Mouse (Mus musculus) left cerebral cortex, postnatal 25 days (tissue): Measurements from ENCODE around the gene E130114P18Rik. TPM values are rescaled to one million over a fixed set of nuclear protein-coding genes. Genes with fewer than 3 reads are reported as not detected.

Source experiments
- DNase-seq, 2 experiments: peaks; one replicate each; pipeline ENCODE4 v3.0.0; 2022; ENCODE audit warnings: low spot score in 2 of 2, mixed read lengths in 1 of 2
- intact Hi-C: fragments of 180-260 bp; cut with DNase I; formaldehyde crosslinking; loops from one replicate; pipeline ENCODE4 v1.15.1; 2025
- total RNA-seq, 2 experiments: library from RNA; stranded (reverse); gene quantifications; 2 replicates each; pipeline ENCODE4 v1.2.3; 2021

E130114P18Rik gene
- total RNA-seq, 2 experiments from 2014 or later = 6.0 to 6.5 TPM

- no peak for DNase-seq
- intact Hi-C loops = no loop called here
Observed at GRCm38 (mm10) chr4:97600875-97601835, 176.7 kb downstream of the E130114P18Rik start.

- intact Hi-C loops = no loop called here
- DNase-seq = no peak
Observed at GRCm38 (mm10) chr4:97597443-97597842, 180.4 kb downstream of the E130114P18Rik start.

- no peak for DNase-seq
- intact Hi-C loops = no loop called here
Observed at GRCm38 (mm10) chr4:97596348-97596747, 181.5 kb downstream of the E130114P18Rik start.

GRCm38 (mm10) chr4:97593869-97594268 is 184.0 kb downstream of the E130114P18Rik start:
- intact Hi-C loops = no loop called here

GRCm38 (mm10) chr4:97589790-97590189 is 188.1 kb downstream of the E130114P18Rik start:
- intact Hi-C loops = no loop called here
- no peak for DNase-seq

More at GRCm38 (mm10) chr4:97593869-97594268, 184.0 kb downstream of the E130114P18Rik start:
- DNase-seq = no peak

DNA sequence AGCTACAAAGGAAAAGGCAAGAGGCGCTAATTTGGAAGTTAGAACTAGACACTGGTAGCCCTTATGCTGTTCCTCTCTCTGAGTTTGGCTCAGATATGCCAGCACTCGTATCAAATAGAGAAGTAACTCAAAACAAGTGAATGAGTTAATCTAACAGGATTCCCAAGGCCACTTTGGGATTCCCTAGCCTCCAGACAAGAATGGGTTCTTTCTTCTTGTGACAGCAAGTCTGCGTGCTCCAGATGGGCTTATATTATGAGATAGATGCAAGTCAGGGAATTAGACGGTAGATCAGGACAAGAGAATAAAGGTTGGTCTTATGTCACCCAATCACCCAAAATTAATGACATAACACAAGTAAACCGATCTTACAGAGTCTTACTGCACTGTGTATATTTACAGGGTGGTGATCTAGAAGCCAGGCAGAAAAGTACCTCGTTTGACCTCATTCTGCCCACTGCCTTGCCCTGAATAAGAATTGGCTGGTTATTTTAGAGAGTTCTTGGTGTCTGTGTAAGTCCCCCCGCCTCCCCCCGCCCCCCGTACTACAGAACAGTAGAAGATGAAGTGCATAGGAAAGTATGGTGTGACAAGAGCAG is 190.4 kb downstream of the E130114P18Rik start:
- no peak for DNase-seq
- intact Hi-C loops = no loop called here

GRCm38 (mm10) chr4:97585170-97585569 is 192.7 kb downstream of the E130114P18Rik start:
- intact Hi-C loops = no loop called here
- DNase-seq = no peak

- no peak for DNase-seq
- intact Hi-C loops = loop anchor here (5.0 kb wide), 1 partner anchor 163 kb away; no protein-coding TSS in a partner anchor
Observed at GRCm38 (mm10) chr4:97584445-97585130, 193.3 kb downstream of the E130114P18Rik start.

GRCm38 (mm10) chr4:97582796-97583430 is 195.0 kb downstream of the E130114P18Rik start:
- intact Hi-C loops = loop anchor here (5.0 kb wide), 1 partner anchor 164 kb away; no protein-coding TSS in a partner anchor
- DNase-seq = peak in 1 of 2 experiments; percentile 18

DNA sequence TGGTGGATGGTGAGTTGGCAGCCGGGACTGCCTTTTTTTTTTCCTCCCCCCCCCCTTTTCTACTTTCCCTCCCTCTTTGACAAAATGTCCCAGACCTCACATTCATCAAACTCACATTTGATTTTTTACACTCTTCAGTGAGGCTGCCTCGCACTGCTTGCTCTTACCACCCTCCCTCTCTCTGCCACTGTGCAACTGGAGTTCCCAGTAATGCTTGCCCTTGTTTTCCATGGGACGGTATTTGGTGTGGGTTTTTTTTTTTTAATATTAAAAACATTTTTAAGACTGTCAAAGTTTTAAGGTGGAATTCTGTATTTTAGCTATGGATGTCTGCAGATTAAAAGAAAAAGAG is 195.8 kb downstream of the E130114P18Rik start:
- intact Hi-C loops = loop anchor here (5.0 kb wide), 1 partner anchor 165 kb away; no protein-coding TSS in a partner anchor
- DNase-seq = no peak

GRCm38 (mm10) chr4:97581314-97582063 is 196.4 kb downstream of the E130114P18Rik start:
- DNase-seq = no peak
- intact Hi-C loops = loop anchor here (5.0 kb wide), 1 partner anchor 166 kb away; no protein-coding TSS in a partner anchor

DNA sequence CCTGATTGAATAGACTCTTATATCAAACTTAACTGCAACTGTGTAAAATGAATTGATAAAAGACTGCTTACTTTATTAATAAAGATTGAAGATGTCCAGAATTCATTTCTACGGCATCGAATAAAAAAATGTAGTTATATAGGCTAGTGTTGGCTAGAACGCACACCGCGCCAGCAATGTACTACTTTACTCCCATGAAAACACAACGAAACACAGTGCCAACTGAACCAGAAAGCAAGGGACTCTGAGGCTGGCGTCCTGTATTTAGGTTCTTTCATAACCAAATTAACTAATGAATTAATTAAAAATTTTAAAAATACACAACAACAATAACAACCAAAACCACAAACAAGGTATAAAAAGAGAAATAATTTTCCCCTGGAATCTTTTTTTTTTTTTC is 197.0 kb downstream of the E130114P18Rik start:
- DNase-seq = no peak
- intact Hi-C loops = loop anchor here (5.0 kb wide), 1 partner anchor 166 kb away; no protein-coding TSS in a partner anchor

- intact Hi-C loops = no loop called here
- no peak for DNase-seq
Observed at GRCm38 (mm10) chr4:97578571-97579165, 199.2 kb downstream of the E130114P18Rik start.

DNA sequence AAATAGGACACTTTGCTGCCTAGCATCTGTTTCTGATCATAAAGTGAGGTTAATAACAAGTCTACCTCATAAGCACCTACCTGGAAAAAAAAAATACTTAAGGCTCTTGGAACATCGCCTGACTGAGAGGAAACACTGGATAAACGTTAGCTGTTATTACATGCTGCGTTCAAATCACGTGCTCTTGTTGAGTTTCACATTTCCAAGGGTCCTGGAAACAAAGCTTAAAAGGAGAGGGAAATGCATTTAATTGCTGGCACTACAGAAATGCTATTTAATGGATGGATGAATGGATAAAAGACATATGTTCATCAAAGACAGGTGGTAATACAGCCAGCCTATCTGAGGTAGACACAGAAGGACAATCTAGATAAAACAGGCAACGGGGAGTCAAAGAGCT is 200.4 kb downstream of the E130114P18Rik start:
- intact Hi-C loops = no loop called here
- no peak for DNase-seq

- DNase-seq = peak; percentile 54 to 76
Observed at GRCm38 (mm10) chr4:97575447-97575846, 202.4 kb downstream of the E130114P18Rik start.

DNA sequence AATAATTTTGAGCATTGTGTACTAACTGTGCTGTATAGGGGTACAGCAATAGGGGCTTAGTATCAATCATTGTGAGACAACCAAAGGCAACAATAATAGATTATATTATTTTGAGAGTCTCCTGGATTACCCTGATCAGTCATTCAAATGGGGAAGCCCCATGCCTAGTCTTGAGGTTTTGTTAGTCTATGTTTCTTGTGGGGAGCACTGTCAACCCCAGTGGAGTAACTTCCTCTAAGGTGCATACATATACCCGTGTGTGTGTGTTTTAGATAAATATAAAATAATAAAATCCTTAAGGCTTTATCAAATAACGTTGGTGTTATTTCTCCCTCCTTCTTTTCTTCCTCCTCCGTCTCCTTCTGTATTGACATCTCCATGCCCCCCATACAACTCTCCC is 208.6 kb downstream of the E130114P18Rik start:
- DNase-seq = no peak
- intact Hi-C loops = loop anchor here (10.0 kb wide), 1 partner anchor 755 kb away; no protein-coding TSS in a partner anchor

More at GRCm38 (mm10) chr4:97575447-97575846, 202.4 kb downstream of the E130114P18Rik start:
- intact Hi-C loops = no loop called here

DNA sequence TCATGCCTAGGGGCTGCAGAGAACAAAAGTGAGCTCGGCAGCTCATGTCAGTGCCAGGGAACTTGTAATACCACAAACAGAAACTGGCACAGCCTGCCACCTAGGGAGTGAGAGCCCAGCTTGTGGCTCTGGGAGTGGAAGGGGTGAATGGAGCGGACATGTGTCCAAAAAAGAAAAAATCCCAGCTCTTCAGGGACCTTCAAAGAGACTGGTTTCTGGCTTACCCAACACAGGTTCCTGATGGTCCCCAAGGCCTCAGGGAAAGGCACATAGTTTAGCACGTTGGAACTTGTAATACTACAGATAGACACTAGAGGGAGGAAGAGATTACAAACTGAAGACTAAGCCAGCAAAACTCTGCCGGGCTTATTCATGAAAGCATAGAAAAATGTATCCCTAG is 213.2 kb downstream of the E130114P18Rik start:
- intact Hi-C loops = loop anchor here (2.0 to 10.0 kb wide), 2 partner anchors 180 to 760 kb away; no protein-coding TSS in a partner anchor
- no peak for DNase-seq

DNA sequence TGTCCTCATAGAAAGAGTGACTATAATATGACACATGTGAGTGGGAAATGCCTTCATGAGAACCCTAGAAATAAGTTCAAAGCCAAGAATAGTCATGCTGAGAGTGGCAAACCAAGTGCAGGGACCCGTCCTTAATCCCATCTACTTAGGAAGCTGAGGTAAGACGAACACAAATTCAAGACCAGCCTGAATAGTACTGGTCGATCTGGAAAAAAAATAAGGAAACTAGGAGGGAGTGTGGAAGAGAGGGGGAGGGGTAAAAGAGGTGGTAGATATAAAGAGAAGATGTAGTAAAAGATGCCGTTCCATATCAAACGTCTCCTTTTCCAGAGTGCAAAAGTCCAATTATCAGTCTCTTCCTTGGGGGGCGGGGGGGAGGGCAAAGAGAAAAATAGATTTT is 213.7 kb downstream of the E130114P18Rik start:
- intact Hi-C loops = loop anchor here (2.0 to 10.0 kb wide), 2 partner anchors 181 to 761 kb away; no protein-coding TSS in a partner anchor
- no peak for DNase-seq
